Comparison of ENCODE assay signal across 34 mouse cellular contexts in genomic region chr5:25127865-25128264, GRCm38 (mm10). TPM values are rescaled to one million over a fixed set of nuclear protein-coding genes. Genes with fewer than 3 reads are reported as not detected.
DNase-seq lines count a peak whose midpoint lies in the region; ATAC-seq and TF ChIP-seq lines count a peak whose summit lies in the region.
"Had no signal": no experiment of that assay in that cellular context is flagged by ENCODE, and none has a peak within 500 bp of the region (broad histone marks: within the 10 kb centered on the region; RNA-seq: fewer than 3 reads in every experiment).

No protein-coding gene starts in this region.

- no peak overlapping the region for H3K27ac ChIP-seq in CH12.LX (ENCODE audit: insufficient read depth, low read depth)
- H3K27ac ChIP-seq: embryonic facial prominence, embryonic 10.5 days; embryonic facial prominence, embryonic 13.5 days; forebrain, embryonic 12.5 days; forebrain, embryonic 15.5 days; heart, adult 2 months; heart, embryonic 10.5 days; heart, embryonic 13.5 days; hindbrain, embryonic 12.5 days; hindbrain, embryonic 15.5 days had no signal

- H3K9me3 ChIP-seq in CH12.LX (replicated peaks; ENCODE audit: low read length) = no peaks in the 10 kb centered on the region
- no peaks in the 10 kb centered on the region for H3K9me3 ChIP-seq in megakaryocyte, embryonic 14.5 days
- H3K9me3 ChIP-seq: embryonic facial prominence, embryonic 10.5 days; embryonic facial prominence, embryonic 13.5 days; forebrain, embryonic 12.5 days; forebrain, embryonic 15.5 days; G1E; heart, embryonic 10.5 days; heart, embryonic 13.5 days; hindbrain, embryonic 12.5 days; hindbrain, embryonic 15.5 days had no signal

- dilution Hi-C loops in CH12.LX (cut with MboI; ENCODE audit: extremely low pct_ligation_motif_present, extremely low pct_unique_long_range_greater_than_20kb, low sequenced_read_pairs) = no loop called here

- TF ChIP-seq EP300 in CH12.LX (IDR thresholded peaks at IDR 0.05; ENCODE audit: low read length) = no peak

- TF ChIP-seq CTCF in CH12.LX (conservative IDR thresholded peaks at IDR 0.05 in 1 of 2, IDR thresholded peaks at IDR 0.05 in 1 of 2; ENCODE audit: low read depth in 2 of 2, low read length in 2 of 2) = no peak

- no peaks in the 10 kb centered on the region for H3K4me1 ChIP-seq in CH12.LX (ENCODE audit: control insufficient read depth in 1 of 2, insufficient read depth in 2 of 2)
- peaks cover 7% of the 10 kb centered on the region for H3K4me1 ChIP-seq in megakaryocyte, embryonic 14.5 days
- H3K4me1 ChIP-seq: embryonic facial prominence, embryonic 10.5 days; embryonic facial prominence, embryonic 13.5 days; forebrain, embryonic 12.5 days; forebrain, embryonic 15.5 days; heart, embryonic 10.5 days; heart, embryonic 13.5 days; hindbrain, embryonic 12.5 days; hindbrain, embryonic 15.5 days had no signal

- in situ Hi-C loops in CH12.LX (cut with MboI; ENCODE audit: low pct_ligation_motif_present, low pct_unique_long_range_greater_than_20kb, low sequenced_read_pairs) = no loop called here

- no peaks in the 10 kb centered on the region for H3K36me3 ChIP-seq in CH12.LX (replicated peaks in 1 of 2; ENCODE audit: control insufficient read depth in 1 of 2, insufficient read depth in 1 of 2, low read length in 1 of 2)
- no peaks in the 10 kb centered on the region for H3K36me3 ChIP-seq in megakaryocyte, embryonic 14.5 days (replicated peaks; ENCODE audit: low read length)
- H3K36me3 ChIP-seq: embryonic facial prominence, embryonic 10.5 days; embryonic facial prominence, embryonic 13.5 days; forebrain, embryonic 12.5 days; forebrain, embryonic 15.5 days; G1E; heart, embryonic 10.5 days; heart, embryonic 13.5 days; hindbrain, embryonic 12.5 days; hindbrain, embryonic 15.5 days had no signal

- H3K9ac ChIP-seq in CH12.LX (ENCODE audit: insufficient read depth, low read depth) = no peak overlapping the region
- H3K9ac ChIP-seq: embryonic facial prominence, embryonic 13.5 days; forebrain, embryonic 12.5 days; forebrain, embryonic 15.5 days; heart, embryonic 13.5 days; hindbrain, embryonic 12.5 days; hindbrain, embryonic 15.5 days had no signal

- TF ChIP-seq RAD21 in CH12.LX (IDR thresholded peaks at IDR 0.05; ENCODE audit: low read depth, low read length) = no peak

- H3K79me2 ChIP-seq in CH12.LX (replicated peaks; ENCODE audit: control insufficient read depth, extremely low read depth, insufficient read depth, poor library complexity, severe bottlenecking) = no peaks in the 10 kb centered on the region

- H3K4me3 ChIP-seq in CH12.LX (replicated peaks in 1 of 3; ENCODE audit: low read depth in 2 of 3, low read length in 2 of 3, poor library complexity in 1 of 3) = no peak overlapping the region
- peak overlapping the region; percentile 2 for H3K4me3 ChIP-seq in megakaryocyte, embryonic 14.5 days (replicated peaks)
- H3K4me3 ChIP-seq: embryonic facial prominence, embryonic 10.5 days; embryonic facial prominence, embryonic 13.5 days; erythroblast, embryonic 14.5 days; forebrain, embryonic 12.5 days; forebrain, embryonic 15.5 days; heart, adult 2 months; heart, embryonic 10.5 days; heart, embryonic 13.5 days; hindbrain, embryonic 12.5 days; hindbrain, embryonic 15.5 days had no signal

- H3K4me2 ChIP-seq in CH12.LX (ENCODE audit: insufficient read depth, low read depth, poor library complexity, severe bottlenecking) = no peak overlapping the region
- H3K4me2 ChIP-seq: embryonic facial prominence, embryonic 13.5 days; forebrain, embryonic 12.5 days; forebrain, embryonic 15.5 days; heart, embryonic 13.5 days; hindbrain, embryonic 12.5 days; hindbrain, embryonic 15.5 days had no signal

- DNase-seq in CD4-positive, CD25-positive, alpha-beta regulatory T cell, adult 2 months (ENCODE audit: low read depth, low spot score) = peak; percentile 12
- DNase-seq in CH12.LX (ENCODE audit: extremely low read depth) = peak; percentile 6
- no peak for DNase-seq in adrenal gland, postnatal 36 days
- no peak for DNase-seq in left cerebral cortex, adult 9 months (ENCODE audit: low spot score in 2 of 2)
- no peak for DNase-seq in layer of hippocampus, postnatal 10 days (ENCODE audit: low spot score in 2 of 2)
- DNase-seq: adrenal gland, postnatal 10 days; B cell, adult 2 months; cerebellum, adult 11-12 months; cerebellum, adult 8-10 months; cerebellum, postnatal 10 days; cerebellum, postnatal 36 days; embryo, embryonic 11 days; gastrocnemius, postnatal 25 days; heart, adult 2 months; heart, postnatal 14 days had no signal

- no peak for TF ChIP-seq POLR2A in CH12.LX (IDR thresholded peaks at IDR 0.05; ENCODE audit: low read depth, low read length)

- ATAC-seq in inflammation-experienced regulatory T-cells, adult 6 months = peak; percentile 41
- ATAC-seq: forebrain, embryonic 15.5 days; Patski had no signal

- no peaks in the 10 kb centered on the region for H3K27me3 ChIP-seq in CH12.LX (replicated peaks)
- H3K27me3 ChIP-seq in megakaryocyte, embryonic 14.5 days (replicated peaks) = peaks cover 4% of the 10 kb centered on the region
- H3K27me3 ChIP-seq: embryonic facial prominence, embryonic 13.5 days; forebrain, embryonic 12.5 days; forebrain, embryonic 15.5 days; heart, embryonic 13.5 days; hindbrain, embryonic 12.5 days; hindbrain, embryonic 15.5 days had no signal

TF ChIP-seq in CH12.LX, 34 proteins besides CTCF, POLR2A, EP300 and RAD21:
- TF ChIP-seq SMC3 (IDR thresholded peaks at IDR 0.05; ENCODE audit: low read depth, low read length) (no peak), E2F4 (IDR thresholded peaks at IDR 0.05; ENCODE audit: insufficient replicate concordance, low read depth, low read length) (no peak), ZMIZ1 (IDR thresholded peaks at IDR 0.05; ENCODE audit: low read depth, low read length) (no peak), ZC3H11A (IDR thresholded peaks at IDR 0.05; ENCODE audit: low read depth, low read length) (no peak), CHD1 (IDR thresholded peaks at IDR 0.05; ENCODE audit: low read depth, low read length) (no peak), TBP (conservative IDR thresholded peaks at IDR 0.05; ENCODE audit: low read depth, low read length) (no peak), PAX5 (IDR thresholded peaks at IDR 0.05; ENCODE audit: low read length) (no peak), NRF1 (IDR thresholded peaks at IDR 0.05; ENCODE audit: low read depth, low read length) (no peak), RCOR1 (conservative IDR thresholded peaks at IDR 0.05; ENCODE audit: low read depth, low read length) (no peak), USF2 (conservative IDR thresholded peaks at IDR 0.05; ENCODE audit: low read depth, low read length) (no peak), IRF4 (IDR thresholded peaks at IDR 0.05; ENCODE audit: low read depth, low read length) (no peak), MAX (IDR thresholded peaks at IDR 0.05; ENCODE audit: low read length) (no peak), ELF1 (IDR thresholded peaks at IDR 0.05; ENCODE audit: low read depth, low read length) (no peak), NELFE (IDR thresholded peaks at IDR 0.05; ENCODE audit: low read depth, low read length) (no peak), CHD2 (IDR thresholded peaks at IDR 0.05; ENCODE audit: low read length) (no peak), POLR2AphosphoS2 (IDR thresholded peaks at IDR 0.05; ENCODE audit: low read depth, low read length) (no peak), HCFC1 (IDR thresholded peaks at IDR 0.05; ENCODE audit: low read depth, low read length) (no peak)

RNA-seq across cellular contexts. Expression of gene Prkag2, which starts 27.4 kb away (rescaled TPM):
- total RNA-seq in CH12.LX (2012; rRNA removed) (4.6 and 5.9 TPM in 2 replicates), CH12.LX (2014; rRNA removed) (8.8 and 10.0 TPM in 2 replicates)
- polyA plus RNA-seq in CH12.LX (2012; ENCODE audit: insufficient read length, low read depth) = 21.2 and 21.6 TPM in 2 replicates
- polyA plus RNA-seq in inflammation-experienced regulatory T-cells, adult 6 months (2017; shearing (Covaris generic)) = 10 to 100 TPM; 18.9 to 27.2 (median 22.3) TPM
- polyA plus RNA-seq in megakaryocyte, embryonic 14.5 days (2012; ENCODE audit: insufficient read depth, low replicate concordance) = 1.1 TPM in 1 of 2 replicates, not detected in the other
- total RNA-seq in adrenal gland, postnatal 36 days (2021) = 10 to 100 TPM; 36.8 to 42.7 TPM
- 100 to 1,000 TPM; 143 to 147 TPM for total RNA-seq in layer of hippocampus, postnatal 10 days (2021)
- total RNA-seq: G1E had no signal
- polyA plus RNA-seq: G1E had no signal

RNA-seq across cellular contexts. Expression of gene Galntl5, which starts 53.4 kb away (rescaled TPM):
- total RNA-seq in CH12.LX (2012; rRNA removed) (not detected in 2 replicates), CH12.LX (2014; rRNA removed) (not detected in 2 replicates)
- not detected in 2 replicates for polyA plus RNA-seq in CH12.LX (2012; ENCODE audit: insufficient read length, low read depth)
- polyA plus RNA-seq in inflammation-experienced regulatory T-cells, adult 6 months (2017; shearing (Covaris generic)) = not detected
- not detected in 2 replicates for polyA plus RNA-seq in megakaryocyte, embryonic 14.5 days (2012; ENCODE audit: insufficient read depth, low replicate concordance)
- total RNA-seq in adrenal gland, postnatal 36 days (2021) = not detected
- not detected for total RNA-seq in layer of hippocampus, postnatal 10 days (2021)
- total RNA-seq: adrenal gland, adult 18-20 months; adrenal gland, postnatal 10 days; G1E; gastrocnemius, adult 8-10 months; gastrocnemius, postnatal 25 days; heart, adult 2 months; heart, postnatal 14 days; hematopoietic stem cell, adult 5-6 weeks had no signal
- polyA plus RNA-seq: brain, embryonic 14.5 days; cortical plate, adult 2 months; embryonic facial prominence, embryonic 10.5 days; embryonic facial prominence, embryonic 13.5 days; erythroblast, embryonic 14.5 days; forebrain, embryonic 12.5 days; forebrain, embryonic 15.5 days; G1E; heart, adult 2 months; heart, embryonic 10.5 days; heart, embryonic 13.5 days; heart, embryonic 16.5 days; hindbrain, embryonic 12.5 days; hindbrain, embryonic 15.5 days; Patski had no signal

Comparison
In these comparisons a context has a peak if more than half of its experiments do, and no peak if none do; other contexts are left out.
1. DNase-seq: peak in CD4-positive, CD25-positive, alpha-beta regulatory T cell, adult 2 months (single experiment) and CH12.LX (single experiment); none in adrenal gland, postnatal 36 days (0 of 2), left cerebral cortex, adult 9 months (0 of 2) and layer of hippocampus, postnatal 10 days (0 of 2).